Mouse (Mus musculus) lung, postnatal 0 days (tissue): Measurements from ENCODE around the gene Insc.

Experiments used
- CTCF ChIP-seq: IDR thresholded peaks from 2 replicates; pipeline ENCODE4 v1.5.1; 2016; ENCODE audit warnings: antibody characterized with exemption, mild to moderate bottlenecking
- EP300 ChIP-seq: IDR thresholded peaks from 2 replicates; pipeline ENCODE4 v1.6.1; 2016; ENCODE audit warnings: antibody characterized with exemption, mild to moderate bottlenecking, control low read depth

DNA sequence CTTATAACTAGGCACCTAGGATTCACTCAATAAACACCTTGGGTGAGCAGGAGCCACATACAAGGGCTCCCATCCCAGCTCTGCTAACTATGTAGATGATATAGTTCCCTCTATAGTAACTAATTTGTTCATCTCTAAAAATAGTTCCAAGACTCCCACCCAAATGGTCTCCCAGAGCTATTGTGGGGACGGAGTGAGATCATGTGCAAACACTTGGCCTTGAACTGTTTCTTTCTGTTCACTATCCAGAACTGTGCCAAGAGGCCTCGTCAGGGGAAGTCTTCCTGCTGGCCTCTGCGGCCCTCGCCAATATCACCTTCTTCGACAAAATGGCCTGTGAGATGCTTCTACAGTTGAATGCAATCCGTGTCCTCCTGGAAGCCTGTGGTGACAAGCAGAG lies 91.0 kb downstream of the Insc start:
- no peak for TF ChIP-seq EP300
- no peak for TF ChIP-seq CTCF
